In genomic region chr13:23742007-23742406, GRCm38 (mm10) we compare ENCODE assay signal across 13 mouse cellular contexts. TPM values are rescaled to one million over a fixed set of nuclear protein-coding genes. Genes with fewer than 3 reads are reported as not detected.
DNase-seq lines count a peak whose midpoint lies in the region; ATAC-seq and TF ChIP-seq lines count a peak whose summit lies in the region.
"Had no signal": no experiment of that assay in that cellular context is flagged by ENCODE, and none has a peak within 500 bp of the region (broad histone marks: within the 10 kb centered on the region; RNA-seq: fewer than 3 reads in every experiment).

No protein-coding gene starts in this region.

- 0 out of 2 replicates have a peak overlapping the region, but pooled peaks have one; percentile 6 for H3K27ac ChIP-seq in lung, embryonic 16.5 days (ENCODE audit: low read length)
- 0 out of 2 replicates have a peak overlapping the region, but pooled peaks have one; percentile 46 for H3K27ac ChIP-seq in embryonic facial prominence, embryonic 12.5 days
- peak overlapping the region; percentile 66; the same call in 1 of the 2 replicates for H3K27ac ChIP-seq in small intestine, adult 2 months (ENCODE audit: insufficient read depth, low read depth, low read length)

- H3K9ac ChIP-seq in lung, embryonic 16.5 days (ENCODE audit: low read length): no peak overlapping the region
- H3K9ac ChIP-seq in embryonic facial prominence, embryonic 12.5 days: no peak overlapping the region

- TF ChIP-seq POLR2A in small intestine, adult 2 months (IDR thresholded peaks at IDR 0.05; ENCODE audit: low read depth, low read length): no peak

- no peak for ATAC-seq in erythroblast, adult 5-6 weeks (replicated peaks; ENCODE audit: low FRiP score, poor library complexity, severe bottlenecking)
- no peak for ATAC-seq in lung, embryonic 16.5 days (ENCODE audit: low read depth)
- ATAC-seq in embryonic facial prominence, embryonic 12.5 days (ENCODE audit: insufficient number of reproducible peaks, insufficient read depth, low FRiP score, low TSS enrichment): no peak

- no peak overlapping the region for H3K4me2 ChIP-seq in lung, embryonic 16.5 days (ENCODE audit: low read depth, low read length)
- no peak overlapping the region for H3K4me2 ChIP-seq in embryonic facial prominence, embryonic 12.5 days (replicated peaks)

- peak overlapping the region; percentile 71 for H3K4me3 ChIP-seq in erythroblast, embryonic 14.5 days (replicated peaks)
- H3K4me3 ChIP-seq in lung, embryonic 16.5 days (ENCODE audit: low read length): no peak overlapping the region
- no peak overlapping the region for H3K4me3 ChIP-seq in embryonic facial prominence, embryonic 12.5 days
- H3K4me3 ChIP-seq in small intestine, adult 2 months (ENCODE audit: low read depth, low read length): no peak overlapping the region

- no peak for TF ChIP-seq CTCF in small intestine, adult 2 months (IDR thresholded peaks at IDR 0.05; ENCODE audit: extremely low read depth, insufficient read length, insufficient replicate concordance, low read depth, low read length)

- H3K36me3 ChIP-seq in erythroblast, embryonic 14.5 days (ENCODE audit: control insufficient read depth): peaks cover 5% of the 10 kb centered on the region
- no peaks in the 10 kb centered on the region for H3K36me3 ChIP-seq in lung, embryonic 16.5 days (ENCODE audit: control insufficient read depth, insufficient read depth, low read length)
- H3K36me3 ChIP-seq in embryonic facial prominence, embryonic 12.5 days: no peaks in the 10 kb centered on the region
- H3K36me3 ChIP-seq in small intestine, adult 2 months (ENCODE audit: control insufficient read depth, insufficient read depth, low read length): no peaks in the 10 kb centered on the region

- no peaks in the 10 kb centered on the region for H3K27me3 ChIP-seq in erythroblast, embryonic 14.5 days (ENCODE audit: control insufficient read depth)
- H3K27me3 ChIP-seq in lung, embryonic 16.5 days (ENCODE audit: control insufficient read depth, insufficient read depth, low read depth, low read length): no peaks in the 10 kb centered on the region
- H3K27me3 ChIP-seq in embryonic facial prominence, embryonic 12.5 days: no peaks in the 10 kb centered on the region
- H3K27me3 ChIP-seq in small intestine, adult 2 months (ENCODE audit: control insufficient read depth, insufficient read depth, low read length): no peaks in the 10 kb centered on the region

- H3K4me1 ChIP-seq in erythroblast, embryonic 14.5 days (ENCODE audit: control insufficient read depth): peaks cover 50% of the 10 kb centered on the region
- peaks cover 15% of the 10 kb centered on the region for H3K4me1 ChIP-seq in lung, embryonic 16.5 days (replicated peaks; ENCODE audit: control insufficient read depth, insufficient read depth, low read length)
- H3K4me1 ChIP-seq in embryonic facial prominence, embryonic 12.5 days: peaks cover 13% of the 10 kb centered on the region; the same call in 1 of the 2 replicates
- no peaks in the 10 kb centered on the region for H3K4me1 ChIP-seq in small intestine, adult 2 months (ENCODE audit: control insufficient read depth, insufficient read depth, insufficient read length, low read length)

- no peaks in the 10 kb centered on the region for H3K9me3 ChIP-seq in erythroblast, embryonic 14.5 days (ENCODE audit: control insufficient read depth, low read length)
- no peaks in the 10 kb centered on the region for H3K9me3 ChIP-seq in lung, embryonic 16.5 days (ENCODE audit: control insufficient read depth, low read length)
- H3K9me3 ChIP-seq in embryonic facial prominence, embryonic 12.5 days: no peaks in the 10 kb centered on the region

- no peak for DNase-seq in lung, postnatal 25 days (ENCODE audit: low spot score)
- DNase-seq in spleen, adult 18-20 months: no peak
- no peak for DNase-seq in cerebellum, adult 18-20 months
- DNase-seq: adrenal gland, postnatal 10 days; gastrocnemius, postnatal 25 days; kidney, adult 8-10 months; lung, adult 18-20 months had no signal

RNA-seq across cellular contexts. Expression of gene Hist1h3c, which starts 3.4 kb away (rescaled TPM):
- polyA plus RNA-seq in erythroblast, embryonic 14.5 days (2012): 3.8 and 7.0 TPM in 2 replicates
- 41.1 and 59.8 TPM in 2 replicates for total RNA-seq in erythroblast, adult 5-6 weeks (2015; ENCODE audit: low replicate concordance)
- total RNA-seq in erythroblast, adult 5-6 weeks (2017; ENCODE audit: low replicate concordance): 178 and 330 TPM in 2 replicates
- polyA plus RNA-seq in lung, embryonic 16.5 days (2015; fragmentation: Nextera tagmentation; extraction: Ambion mirVana): 5.9 and 9.7 TPM in 2 replicates
- polyA plus RNA-seq in embryonic facial prominence, embryonic 12.5 days (2016; fragmentation: Nextera tagmentation; extraction: Ambion mirVana): 19.2 and 19.3 TPM in 2 replicates
- polyA plus RNA-seq in small intestine, adult 2 months (2012; rRNA removed): 39.3 and 49.1 TPM in 2 replicates

RNA-seq across cellular contexts. Expression of gene Hist1h1c, which starts 3.4 kb away (rescaled TPM):
- polyA plus RNA-seq in erythroblast, embryonic 14.5 days (2012): 54.6 and 94.3 TPM in 2 replicates
- total RNA-seq in erythroblast, adult 5-6 weeks (2015; ENCODE audit: low replicate concordance): 188 and 215 TPM in 2 replicates
- total RNA-seq in erythroblast, adult 5-6 weeks (2017; ENCODE audit: low replicate concordance): 1,447 and 1,942 TPM in 2 replicates
- 36.9 and 37.8 TPM in 2 replicates for polyA plus RNA-seq in lung, embryonic 16.5 days (2015; fragmentation: Nextera tagmentation; extraction: Ambion mirVana)
- 20.5 and 22.8 TPM in 2 replicates for polyA plus RNA-seq in embryonic facial prominence, embryonic 12.5 days (2016; fragmentation: Nextera tagmentation; extraction: Ambion mirVana)
- polyA plus RNA-seq in small intestine, adult 2 months (2012; rRNA removed): 25.6 and 68.0 TPM in 2 replicates

RNA-seq across cellular contexts. Expression of gene Hist1h2bb, which starts 4.5 kb away (rescaled TPM):
- polyA plus RNA-seq in erythroblast, embryonic 14.5 days (2012): 5.4 and 12.1 TPM in 2 replicates
- 79.4 and 128 TPM in 2 replicates for total RNA-seq in erythroblast, adult 5-6 weeks (2015; ENCODE audit: low replicate concordance)
- total RNA-seq in erythroblast, adult 5-6 weeks (2017; ENCODE audit: low replicate concordance): 1,415 and 1,638 TPM in 2 replicates
- polyA plus RNA-seq in lung, embryonic 16.5 days (2015; fragmentation: Nextera tagmentation; extraction: Ambion mirVana): 4.0 and 4.9 TPM in 2 replicates
- 3.6 and 5.0 TPM in 2 replicates for polyA plus RNA-seq in embryonic facial prominence, embryonic 12.5 days (2016; fragmentation: Nextera tagmentation; extraction: Ambion mirVana)
- 17.8 and 19.7 TPM in 2 replicates for polyA plus RNA-seq in small intestine, adult 2 months (2012; rRNA removed)

RNA-seq across cellular contexts. Expression of gene Hist1h2ab, which starts 8.9 kb away (rescaled TPM):
- 9.1 and 22.3 TPM in 2 replicates for polyA plus RNA-seq in erythroblast, embryonic 14.5 days (2012)
- total RNA-seq in erythroblast, adult 5-6 weeks (2015; ENCODE audit: low replicate concordance): 12.5 and 24.5 TPM in 2 replicates
- 1,181 and 1,326 TPM in 2 replicates for total RNA-seq in erythroblast, adult 5-6 weeks (2017; ENCODE audit: low replicate concordance)
- 33.4 and 44.6 TPM in 2 replicates for polyA plus RNA-seq in lung, embryonic 16.5 days (2015; fragmentation: Nextera tagmentation; extraction: Ambion mirVana)
- 58.7 and 62.9 TPM in 2 replicates for polyA plus RNA-seq in embryonic facial prominence, embryonic 12.5 days (2016; fragmentation: Nextera tagmentation; extraction: Ambion mirVana)
- polyA plus RNA-seq in small intestine, adult 2 months (2012; rRNA removed): 32.5 and 55.3 TPM in 2 replicates
- polyA plus RNA-seq: urinary bladder, adult 2 months had no signal

RNA-seq across cellular contexts. Expression of gene Hist1h3b, which starts 10.1 kb away (rescaled TPM):
- 6.2 and 23.6 TPM in 2 replicates for polyA plus RNA-seq in erythroblast, embryonic 14.5 days (2012)
- total RNA-seq in erythroblast, adult 5-6 weeks (2015; ENCODE audit: low replicate concordance): 179 and 183 TPM in 2 replicates
- 251 and 270 TPM in 2 replicates for total RNA-seq in erythroblast, adult 5-6 weeks (2017; ENCODE audit: low replicate concordance)
- polyA plus RNA-seq in lung, embryonic 16.5 days (2015; fragmentation: Nextera tagmentation; extraction: Ambion mirVana): 13.3 and 14.0 TPM in 2 replicates
- 14.0 and 23.7 TPM in 2 replicates for polyA plus RNA-seq in embryonic facial prominence, embryonic 12.5 days (2016; fragmentation: Nextera tagmentation; extraction: Ambion mirVana)
- polyA plus RNA-seq in small intestine, adult 2 months (2012; rRNA removed): 39.8 and 49.8 TPM in 2 replicates

Comparison
In these comparisons a context has a peak if more than half of its experiments do, and no peak if none do; other contexts are left out.
1. H3K27ac ChIP-seq: peak in every context shown above with its lines; median percentile 66 in small intestine, adult 2 months; 46 in embryonic facial prominence, embryonic 12.5 days; 6 in lung, embryonic 16.5 days.